Mouse (Mus musculus) testis, adult 2 months (tissue): ENCODE data around the gene Rnf11.

Experiments
- CTCF ChIP-seq: fragments of 200-500 bp; IDR thresholded peaks from 2 replicates; pipeline ENCODE4 v1.5.1; 2012; ENCODE audit warnings: low read depth, mild to moderate bottlenecking, inconsistent platforms, low read length, moderate library complexity; ENCODE audit not compliant: control insufficient read depth, insufficient read depth, insufficient replicate concordance
- POLR2A ChIP-seq: fragments of 200-500 bp; IDR thresholded peaks from 2 replicates; pipeline ENCODE4 v1.6.1; 2012; ENCODE audit warnings: low read depth, mild to moderate bottlenecking, inconsistent platforms, low read length, moderate library complexity; ENCODE audit not compliant: control insufficient read depth

- TF ChIP-seq POLR2A, result no peak
- TF ChIP-seq CTCF, result no peak
Observed at GRCm38 (mm10) chr4:109434256-109434655, 50.3 kb downstream of the Rnf11 start.
